Mouse (Mus musculus): ENCODE data around the gene 1700066M21Rik. TPM values are rescaled to one million over a fixed set of nuclear protein-coding genes. Genes with fewer than 3 reads are reported as not detected.
A peak's percentile ranks its signal among the peaks of the same experiment; 100 is the strongest.

The 1700066M21Rik gene
- polyA plus RNA-seq, 1 experiment from 2014 or later = 13.4 TPM

DNA sequence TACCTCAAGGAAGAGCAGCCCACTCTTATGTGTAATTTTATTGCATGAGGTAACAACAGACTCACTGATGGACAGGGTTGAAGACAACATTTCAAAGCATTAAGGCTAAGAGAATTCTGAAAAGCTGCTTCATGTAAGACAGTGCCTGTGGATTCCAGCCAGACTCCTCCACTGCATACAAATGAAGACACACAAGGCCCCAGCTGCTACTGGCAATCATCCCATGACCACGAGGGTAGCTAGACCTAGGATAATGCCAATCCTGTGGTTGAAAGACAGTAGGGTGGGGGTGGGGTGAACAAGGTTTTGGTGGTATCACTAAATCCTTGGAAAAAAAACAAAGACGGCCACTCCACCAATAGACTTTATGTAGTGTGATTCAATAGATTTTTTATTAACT is 10.5 kb downstream of the 1700066M21Rik start:
- DNase-seq (ENCODE audit: low spot score, missing footprints) (no peak), ATAC-seq (ENCODE audit: low FRiP score) (peak; percentile 66; the same call in 1 of the 2 replicates)
- Histone ChIP-seq H3K27ac (ENCODE audit: low read depth, low read length) (no peak overlapping the region), H3K4me2 (no peak overlapping the region), H3K4me3 (ENCODE audit: low read depth, low read length) (no peak overlapping the region), H3K4me1 (ENCODE audit: control insufficient read depth, insufficient read depth, low read length) (no peaks in the 10 kb centered on the region), H3K9ac (ENCODE audit: low read length) (no peak overlapping the region), H3K36me3 (ENCODE audit: control insufficient read depth, insufficient read depth, low read length) (no peaks in the 10 kb centered on the region; the same call in 1 of the 2 replicates), H3K9me3 (ENCODE audit: control insufficient read depth, low read length) (no peaks in the 10 kb centered on the region), H3K27me3 (ENCODE audit: control insufficient read depth, insufficient read depth, low read length) (no peaks in the 10 kb centered on the region)
- 83% methylated on average over 2 of the region's 2 CpGs for WGBS

DNA sequence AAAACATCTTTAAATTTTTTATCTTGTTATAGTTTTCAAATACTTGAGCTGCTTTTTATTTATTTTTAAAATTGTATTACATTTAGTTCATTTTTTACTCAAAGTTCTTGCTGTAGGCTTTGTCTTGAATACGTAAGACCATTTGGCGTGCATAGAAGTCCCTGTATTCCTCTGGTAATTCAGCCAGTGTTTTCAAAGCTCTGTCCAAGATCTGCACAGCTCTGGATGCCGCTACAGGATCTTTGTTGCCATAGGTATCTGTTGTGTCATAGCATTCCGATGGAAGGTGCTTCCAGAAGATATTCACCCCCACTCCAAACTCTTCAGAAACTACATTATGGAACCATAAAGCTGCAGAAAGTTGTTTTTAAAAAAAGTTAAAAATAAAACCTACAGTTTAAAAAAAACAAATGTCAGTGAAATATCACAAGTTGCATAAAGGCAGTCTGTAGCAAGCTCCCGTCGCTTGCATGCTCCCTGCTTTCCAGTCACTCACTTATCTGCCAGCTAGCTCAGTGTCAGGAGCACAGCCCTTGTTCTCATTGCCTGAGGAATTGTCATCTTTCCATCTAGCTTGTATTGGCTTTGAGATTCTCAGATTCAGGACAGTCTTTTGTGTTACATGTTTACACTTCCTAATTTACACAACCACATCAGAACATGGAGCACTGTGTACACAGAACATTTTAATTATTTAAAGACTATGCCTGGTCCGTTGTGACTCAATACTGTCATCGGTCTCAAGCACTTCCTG is 11.2 kb downstream of the 1700066M21Rik start:
- Histone ChIP-seq H3K27me3 (ENCODE audit: control insufficient read depth, insufficient read depth, low read length) (no peaks in the 10 kb centered on the region), H3K27ac (ENCODE audit: low read depth, low read length) (no peak overlapping the region), H3K36me3 (ENCODE audit: control insufficient read depth, insufficient read depth, low read length) (no peaks in the 10 kb centered on the region; the same call in 1 of the 2 replicates), H3K4me1 (ENCODE audit: control insufficient read depth, insufficient read depth, low read length) (no peaks in the 10 kb centered on the region), H3K4me3 (ENCODE audit: low read depth, low read length) (no peak overlapping the region), H3K9me3 (ENCODE audit: control insufficient read depth, low read length) (no peaks in the 10 kb centered on the region), H3K9ac (ENCODE audit: low read length) (no peak overlapping the region), H3K4me2 (no peak overlapping the region)
- 90% methylated on average over 8 of the region's 8 CpGs for WGBS
- DNase-seq (ENCODE audit: low spot score, missing footprints) (no peak), ATAC-seq (ENCODE audit: low FRiP score) (no peak)

DNA sequence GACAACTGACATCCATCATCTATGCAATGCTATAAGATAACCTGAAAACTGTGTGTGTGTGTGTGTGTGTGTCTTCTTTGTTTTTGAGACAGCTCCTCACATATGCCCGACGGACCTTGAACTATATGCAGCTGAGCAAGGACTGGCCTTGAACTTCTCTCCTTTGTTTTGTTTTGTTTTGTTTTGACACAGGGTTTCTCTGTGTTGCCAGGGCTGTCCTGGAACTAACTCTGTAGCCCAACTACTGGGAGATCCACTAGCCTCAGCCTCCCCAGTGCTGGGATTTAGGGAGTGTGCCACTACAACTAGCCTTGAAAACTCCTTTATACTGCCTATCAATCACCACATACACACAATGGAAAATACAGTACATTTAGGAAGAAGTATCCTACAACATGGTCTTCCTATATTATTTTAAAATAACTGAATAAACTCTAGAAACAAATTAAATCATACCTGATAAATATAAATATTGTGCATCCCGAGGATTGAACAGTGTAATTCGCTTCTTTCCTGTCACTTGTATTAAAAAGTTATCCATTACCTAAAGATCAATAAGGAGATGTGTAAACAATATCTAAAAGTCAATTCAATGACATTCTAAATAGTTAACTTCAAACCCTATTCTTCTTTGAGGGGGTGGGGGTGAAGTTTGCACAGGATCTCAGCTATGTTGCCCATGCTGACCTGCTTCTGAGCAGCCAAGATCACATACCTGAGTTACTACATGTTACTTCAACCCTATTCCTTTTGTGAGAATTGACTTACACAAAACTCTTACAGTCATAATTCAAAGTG is 13.8 kb downstream of the 1700066M21Rik start:
- WGBS = 94% methylated on average over 4 of the region's 4 CpGs
- Histone ChIP-seq H3K36me3 (ENCODE audit: control insufficient read depth, insufficient read depth, low read length) (no peaks in the 10 kb centered on the region; the same call in 1 of the 2 replicates), H3K9me3 (ENCODE audit: control insufficient read depth, low read length) (no peaks in the 10 kb centered on the region), H3K9ac (ENCODE audit: low read length) (no peak overlapping the region), H3K27ac (ENCODE audit: low read depth, low read length) (no peak overlapping the region), H3K4me2 (no peak overlapping the region), H3K27me3 (ENCODE audit: control insufficient read depth, insufficient read depth, low read length) (no peaks in the 10 kb centered on the region), H3K4me1 (ENCODE audit: control insufficient read depth, insufficient read depth, low read length) (no peaks in the 10 kb centered on the region), H3K4me3 (ENCODE audit: low read depth, low read length) (no peak overlapping the region)
- ATAC-seq (ENCODE audit: low FRiP score) (no peak), DNase-seq (ENCODE audit: low spot score, missing footprints) (no peak)

DNA sequence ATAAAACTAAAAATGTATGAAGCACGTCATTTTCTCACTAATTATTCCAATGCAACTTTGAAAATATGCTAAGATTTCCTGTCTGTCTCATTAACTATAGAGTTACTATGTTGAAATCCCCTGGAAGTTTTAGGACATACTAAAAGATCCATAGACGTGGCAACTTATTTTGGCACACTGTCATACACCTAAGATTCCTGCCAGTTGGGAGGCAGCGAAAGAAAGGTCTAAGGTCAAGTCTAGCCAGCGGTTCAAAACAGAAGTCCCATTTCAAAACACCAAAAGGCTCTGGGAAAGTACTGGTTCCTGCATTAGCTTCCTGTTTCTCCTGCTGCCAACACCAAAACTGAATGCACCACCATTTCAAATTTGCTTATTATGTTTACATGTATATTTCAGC is 15.0 kb downstream of the 1700066M21Rik start:
- no peaks in the 10 kb centered on the region for H3K27me3 ChIP-seq (ENCODE audit: control insufficient read depth, insufficient read depth, low read length)
- H3K4me2 ChIP-seq = no peak overlapping the region
- no peak for DNase-seq (ENCODE audit: low spot score, missing footprints)
- H3K27ac ChIP-seq (ENCODE audit: low read depth, low read length) = no peak overlapping the region
- no peak overlapping the region for H3K4me3 ChIP-seq (ENCODE audit: low read depth, low read length)
- WGBS = 88% methylated on average over 4 of the region's 4 CpGs
- no peaks in the 10 kb centered on the region; the same call in 1 of the 2 replicates for H3K36me3 ChIP-seq (ENCODE audit: control insufficient read depth, insufficient read depth, low read length)
- H3K9ac ChIP-seq (ENCODE audit: low read length) = no peak overlapping the region
- no peak for ATAC-seq (ENCODE audit: low FRiP score)
- no peaks in the 10 kb centered on the region for H3K9me3 ChIP-seq (ENCODE audit: control insufficient read depth, low read length)
- no peaks in the 10 kb centered on the region for H3K4me1 ChIP-seq (ENCODE audit: control insufficient read depth, insufficient read depth, low read length)

DNA sequence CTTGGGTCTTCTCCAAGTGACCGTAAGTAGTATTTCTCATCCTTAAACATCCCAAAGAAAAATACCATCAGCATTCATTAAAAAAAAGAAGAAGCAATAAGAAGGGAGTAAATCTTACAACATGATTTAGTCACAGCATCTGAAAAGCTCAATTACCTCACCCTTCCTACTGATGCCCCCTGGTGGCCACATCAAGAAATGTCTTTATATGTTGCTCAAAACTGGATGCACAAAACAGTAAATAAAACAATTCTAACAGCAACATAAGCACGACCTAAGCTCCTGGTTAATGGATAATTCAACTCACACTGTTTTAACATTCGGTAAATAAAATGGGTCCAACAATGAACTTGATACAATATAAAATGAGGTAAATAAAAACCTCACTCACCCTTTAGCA is 16.6 kb downstream of the 1700066M21Rik start:
- no peaks in the 10 kb centered on the region for H3K4me1 ChIP-seq (ENCODE audit: control insufficient read depth, insufficient read depth, low read length)
- no peaks in the 10 kb centered on the region; the same call in 1 of the 2 replicates for H3K36me3 ChIP-seq (ENCODE audit: control insufficient read depth, insufficient read depth, low read length)
- no peak overlapping the region for H3K4me2 ChIP-seq
- DNase-seq (ENCODE audit: low spot score, missing footprints) (peak; percentile 89), ATAC-seq (ENCODE audit: low FRiP score) (no peak)
- H3K9me3 ChIP-seq (ENCODE audit: control insufficient read depth, low read length) = no peaks in the 10 kb centered on the region
- H3K27me3 ChIP-seq (ENCODE audit: control insufficient read depth, insufficient read depth, low read length) = no peaks in the 10 kb centered on the region
- WGBS = 66% methylated on average over 3 of the region's 3 CpGs
- no peak overlapping the region for H3K27ac ChIP-seq (ENCODE audit: low read depth, low read length)
- H3K4me3 ChIP-seq (ENCODE audit: low read depth, low read length) = no peak overlapping the region
- no peak overlapping the region for H3K9ac ChIP-seq (ENCODE audit: low read length)

DNA sequence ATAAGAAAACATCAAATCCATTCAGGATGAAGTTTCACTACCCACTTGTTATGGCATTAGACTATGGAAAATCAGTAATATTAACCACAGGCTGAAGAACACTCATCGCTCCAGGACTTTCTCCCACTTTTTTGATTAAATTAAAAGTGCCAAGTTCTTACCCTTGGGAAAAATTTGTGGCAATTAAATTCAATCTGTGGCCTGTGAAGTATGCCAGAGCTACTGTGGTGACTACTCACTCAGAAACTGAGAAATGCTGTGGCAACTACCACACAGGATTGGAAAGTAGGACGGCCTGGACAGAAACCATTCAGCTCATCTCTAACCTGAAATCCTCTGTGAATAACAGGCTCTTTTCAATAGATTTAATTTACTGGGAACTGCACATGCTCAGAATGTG is 22.9 kb downstream of the 1700066M21Rik start:
- Histone ChIP-seq H3K4me2 (no peak overlapping the region), H3K27ac (ENCODE audit: low read depth, low read length) (no peak overlapping the region), H3K9me3 (ENCODE audit: control insufficient read depth, low read length) (no peaks in the 10 kb centered on the region), H3K9ac (ENCODE audit: low read length) (no peak overlapping the region), H3K4me3 (ENCODE audit: low read depth, low read length) (no peak overlapping the region), H3K36me3 (ENCODE audit: control insufficient read depth, insufficient read depth, low read length) (no peaks in the 10 kb centered on the region; the same call in 1 of the 2 replicates), H3K27me3 (ENCODE audit: control insufficient read depth, insufficient read depth, low read length) (no peaks in the 10 kb centered on the region), H3K4me1 (ENCODE audit: control insufficient read depth, insufficient read depth, low read length) (peaks cover 2% of the 10 kb centered on the region; the same call in 1 of the 2 replicates)
- no peak for ATAC-seq (ENCODE audit: low FRiP score)
- 97% methylated on average over 2 of the region's 2 CpGs for WGBS
- no peak for DNase-seq (ENCODE audit: low spot score, missing footprints)

DNA sequence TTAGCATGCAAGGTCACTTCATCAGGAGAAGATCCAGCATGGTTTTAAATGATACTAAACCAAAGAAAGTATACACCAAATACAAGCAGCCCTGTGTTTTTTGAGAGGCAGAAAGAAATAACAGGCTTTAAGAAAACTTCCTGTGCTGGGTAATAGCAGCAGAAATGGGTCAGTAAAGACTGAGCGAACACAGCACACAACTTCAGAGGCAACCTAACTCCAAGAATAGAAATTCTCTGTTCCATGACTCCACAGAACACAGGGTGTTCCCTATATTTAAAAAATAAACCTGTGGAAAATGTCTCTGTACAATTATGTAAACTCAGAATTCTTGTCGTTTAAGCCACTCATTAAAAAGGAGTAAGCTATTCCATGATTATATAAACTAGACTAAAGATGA is 23.5 kb downstream of the 1700066M21Rik start:
- no peak overlapping the region for H3K9ac ChIP-seq (ENCODE audit: low read length)
- no peak overlapping the region for H3K4me2 ChIP-seq
- no peaks in the 10 kb centered on the region for H3K9me3 ChIP-seq (ENCODE audit: control insufficient read depth, low read length)
- DNase-seq (ENCODE audit: low spot score, missing footprints) (no peak), ATAC-seq (ENCODE audit: low FRiP score) (no peak)
- H3K4me1 ChIP-seq (ENCODE audit: control insufficient read depth, insufficient read depth, low read length) = peaks cover 6% of the 10 kb centered on the region; the same call in 1 of the 2 replicates
- H3K36me3 ChIP-seq (ENCODE audit: control insufficient read depth, insufficient read depth, low read length) = no peaks in the 10 kb centered on the region; the same call in 1 of the 2 replicates
- no peaks in the 10 kb centered on the region for H3K27me3 ChIP-seq (ENCODE audit: control insufficient read depth, insufficient read depth, low read length)
- no peak overlapping the region for H3K27ac ChIP-seq (ENCODE audit: low read depth, low read length)
- no peak overlapping the region for H3K4me3 ChIP-seq (ENCODE audit: low read depth, low read length)
- 94% methylated on average over 2 of the region's 2 CpGs for WGBS

DNA sequence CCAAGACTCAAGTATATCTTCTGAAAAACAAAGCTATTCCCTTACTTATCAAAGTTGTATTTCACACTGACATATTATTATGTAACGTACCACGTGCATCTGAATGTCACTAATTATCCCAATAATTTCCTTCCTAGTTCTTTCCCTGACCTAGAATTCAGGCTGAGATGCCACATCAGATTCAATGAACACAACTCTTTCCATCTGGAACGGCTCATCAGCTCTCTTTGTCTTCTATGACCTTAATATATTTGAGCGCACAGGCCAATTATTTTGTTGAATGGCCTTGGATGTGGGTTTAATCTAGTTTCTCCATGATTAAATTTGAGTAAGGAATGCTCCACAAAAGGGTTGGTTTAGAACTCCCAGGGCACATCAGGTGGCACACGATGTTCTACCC is 24.7 kb downstream of the 1700066M21Rik start:
- no peak overlapping the region for H3K9ac ChIP-seq (ENCODE audit: low read length)
- H3K27me3 ChIP-seq (ENCODE audit: control insufficient read depth, insufficient read depth, low read length) = no peaks in the 10 kb centered on the region
- no peak overlapping the region for H3K4me2 ChIP-seq
- no peaks in the 10 kb centered on the region; the same call in 1 of the 2 replicates for H3K36me3 ChIP-seq (ENCODE audit: control insufficient read depth, insufficient read depth, low read length)
- H3K9me3 ChIP-seq (ENCODE audit: control insufficient read depth, low read length) = no peaks in the 10 kb centered on the region
- 94% methylated on average over 5 of the region's 5 CpGs for WGBS
- DNase-seq (ENCODE audit: low spot score, missing footprints) (no peak), ATAC-seq (ENCODE audit: low FRiP score) (no peak)
- peaks cover 6% of the 10 kb centered on the region; the same call in 1 of the 2 replicates for H3K4me1 ChIP-seq (ENCODE audit: control insufficient read depth, insufficient read depth, low read length)
- no peak overlapping the region for H3K4me3 ChIP-seq (ENCODE audit: low read depth, low read length)
- no peak overlapping the region for H3K27ac ChIP-seq (ENCODE audit: low read depth, low read length)
